Mouse (Mus musculus) olfactory bulb, adult 2 months (tissue): ENCODE measurements at regions not wholly inside any gene's neighbourhood (a gene's known extent, or its start where the extent isn't known, plus 50 kb on each side); places are given as distances from the start of the nearest gene placed in this dataset.
A peak's percentile ranks its signal among the peaks of the same experiment; 100 is the strongest.

Experiments used
- H3K27ac ChIP-seq: fragments of 200-500 bp; 2 replicates; pipeline ENCODE4 v1.5.1; 2012; ENCODE audit warnings: low read depth, low read length; ENCODE audit not compliant: insufficient read depth
- H3K4me1 ChIP-seq: fragments of 200-500 bp; 2 replicates; pipeline ENCODE4 v1.6.1; 2012; ENCODE audit warnings: low read length; ENCODE audit not compliant: control insufficient read depth, insufficient read depth
- H3K4me3 ChIP-seq: fragments of 200-500 bp; 2 replicates; pipeline ENCODE4 v1.5.1; 2012; ENCODE audit warnings: mild to moderate bottlenecking, low read depth, low read length, moderate library complexity; ENCODE audit not compliant: insufficient read depth
- CTCF ChIP-seq: fragments of 200-500 bp; IDR thresholded peaks from 2 replicates; pipeline ENCODE4 v1.5.1; 2012; ENCODE audit warnings: low read depth, mild to moderate bottlenecking, low read length, moderate library complexity; ENCODE audit not compliant: insufficient read depth
- POLR2A ChIP-seq: fragments of 200-500 bp; IDR thresholded peaks from 2 replicates; pipeline ENCODE4 v1.6.1; 2012; ENCODE audit warnings: mild to moderate bottlenecking, low read depth, low read length, moderate library complexity; ENCODE audit not compliant: insufficient read depth
- WGBS: fragments of 180-500 bp; shearing (Covaris S2); methylation state at CpG from one replicate; pipeline ENCODE4 v1.1.7; 2018; 5-methylcytosine and 5-hydroxymethylcytosine counted together

DNA sequence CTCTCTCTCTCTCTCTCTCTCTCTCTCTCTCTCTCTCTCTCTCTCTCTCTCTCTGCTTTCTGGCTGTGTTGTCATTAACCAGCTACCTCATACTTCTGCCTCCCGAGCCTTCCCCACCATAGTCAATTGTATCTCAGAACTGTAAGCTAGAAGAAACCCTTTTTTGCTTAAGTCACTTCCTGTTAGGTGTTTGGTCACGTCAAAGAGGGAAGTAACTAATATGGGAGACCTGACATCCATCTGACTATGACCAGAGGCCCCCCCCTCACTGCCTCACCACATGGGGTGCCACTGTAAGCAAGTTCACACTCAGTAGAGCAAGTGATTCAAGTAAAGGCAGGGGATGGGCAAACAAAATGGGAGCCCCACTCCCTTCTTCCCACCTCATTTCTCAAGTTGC lies 187.6 kb upstream of the S100g start:
- WGBS = 75% methylated on average over 2 of the region's 2 CpGs
- Histone ChIP-seq H3K4me3 (no peak overlapping the region), H3K27ac (no peak overlapping the region), H3K4me1 (no peaks in the 10 kb centered on the region)
- TF ChIP-seq CTCF (no peak), POLR2A (no peak)

DNA sequence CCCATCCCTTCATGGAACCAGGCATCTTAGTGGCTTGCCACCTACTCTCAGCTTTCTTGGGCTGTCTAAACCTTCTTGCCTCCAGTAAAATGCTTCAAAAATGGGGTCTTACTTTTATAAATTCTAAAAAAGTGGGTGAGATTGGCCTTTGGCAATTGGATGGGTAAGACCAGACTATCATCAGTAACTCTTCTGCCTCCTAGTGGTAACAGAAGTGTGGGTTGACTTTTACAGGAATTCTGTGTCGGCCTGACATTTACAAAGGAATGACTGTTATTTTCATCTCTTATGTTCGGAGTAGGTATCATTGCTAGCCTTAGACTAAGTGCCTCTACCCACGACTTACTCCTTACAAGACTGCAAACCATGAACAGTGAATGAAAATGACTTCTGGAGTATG lies 180.1 kb upstream of the S100g start:
- no peak overlapping the region for H3K4me3 ChIP-seq
- H3K27ac ChIP-seq = no peak overlapping the region
- TF ChIP-seq CTCF (no peak), POLR2A (no peak)
- no peaks in the 10 kb centered on the region for H3K4me1 ChIP-seq
- WGBS = 70% methylated on average over 3 of the region's 3 CpGs

DNA sequence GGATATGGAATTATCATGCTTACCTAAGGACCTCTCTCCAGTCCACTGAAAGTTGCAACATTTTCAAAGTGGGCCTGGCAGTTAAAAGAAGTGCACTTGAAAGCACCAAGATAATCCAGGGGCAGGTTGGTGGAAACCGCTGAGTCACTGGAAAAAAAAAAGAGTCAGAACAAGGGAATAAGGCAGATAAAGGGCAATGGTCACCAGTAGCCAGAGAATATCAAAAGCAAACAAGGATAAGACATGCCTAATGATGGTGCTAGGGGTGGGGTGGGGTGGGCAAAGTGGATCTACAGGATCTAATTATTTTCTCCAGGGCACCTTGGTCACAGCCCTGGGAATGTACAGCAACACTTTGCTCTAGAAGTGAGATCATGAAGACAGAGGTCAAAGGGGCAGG lies 175.1 kb upstream of the S100g start:
- WGBS = 76% methylated on average over 1 of the region's 1 CpGs
- no peak for TF ChIP-seq POLR2A
- no peak for TF ChIP-seq CTCF
- H3K4me1 ChIP-seq = no peaks in the 10 kb centered on the region
- H3K27ac ChIP-seq = no peak overlapping the region
- H3K4me3 ChIP-seq = no peak overlapping the region

DNA sequence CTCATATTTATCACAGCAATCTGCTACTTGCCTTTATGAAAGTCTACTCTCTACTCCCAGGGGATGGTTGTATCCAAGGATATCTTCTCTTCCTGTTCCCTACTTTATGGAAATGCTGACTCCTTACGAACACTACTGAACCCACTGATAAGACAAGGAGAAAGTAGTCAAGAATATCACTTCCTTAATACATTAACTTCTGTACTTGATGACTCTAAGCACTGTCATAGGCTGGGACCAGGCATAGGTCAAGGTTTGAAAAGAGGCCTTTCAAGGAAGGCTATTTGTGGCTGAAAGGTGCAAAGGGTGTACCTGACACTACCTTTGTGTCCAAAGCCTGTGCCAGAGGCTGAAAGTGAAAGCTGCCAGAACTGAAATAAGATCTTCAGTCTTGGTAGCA lies 164.2 kb upstream of the S100g start:
- no peak overlapping the region for H3K27ac ChIP-seq
- H3K4me3 ChIP-seq = no peak overlapping the region
- H3K4me1 ChIP-seq = no peaks in the 10 kb centered on the region
- WGBS = 88% methylated on average over 1 of the region's 1 CpGs
- TF ChIP-seq CTCF = no peak
- TF ChIP-seq POLR2A = no peak

DNA sequence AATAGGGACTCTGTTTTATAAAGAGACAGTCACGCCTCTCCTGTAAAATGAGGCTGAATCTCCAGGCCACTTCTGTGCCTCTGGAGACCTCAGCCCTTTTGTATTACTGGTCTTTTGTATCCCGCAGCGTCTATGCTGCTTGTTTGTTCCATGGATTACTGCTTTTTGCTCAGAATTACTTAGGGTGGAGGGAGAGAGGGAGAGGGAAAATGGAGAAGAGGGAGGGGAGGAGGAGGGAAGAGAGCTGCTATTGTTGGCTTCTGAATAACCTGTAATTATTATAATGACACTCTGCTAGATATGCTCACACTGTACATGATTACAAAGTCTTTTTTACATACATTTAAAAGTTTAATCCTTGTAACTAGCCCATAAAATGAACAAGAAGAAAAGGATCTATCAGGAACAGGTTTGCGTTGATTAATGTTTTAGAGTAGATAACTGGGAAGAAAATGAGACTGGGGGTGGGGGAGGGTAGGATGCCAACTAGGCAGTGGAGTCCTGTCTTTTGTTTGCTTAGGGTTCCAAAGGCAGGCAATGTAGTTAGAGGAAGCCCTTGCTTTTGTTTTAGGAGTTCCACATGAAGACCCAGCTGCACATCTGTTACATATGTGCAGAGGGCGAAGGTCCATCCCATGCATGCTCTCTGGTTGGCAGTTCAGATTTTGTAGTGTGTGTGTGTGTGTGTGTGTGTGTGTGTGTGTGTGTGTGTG lies 153.4 kb upstream of the S100g start:
- H3K27ac ChIP-seq = 0 out of 2 replicates have a peak overlapping the region, but pooled peaks have one; percentile 57
- no peaks in the 10 kb centered on the region; the same call in 1 of the 2 replicates for H3K4me1 ChIP-seq
- WGBS = 40% methylated on average over 5 of the region's 5 CpGs
- no peak overlapping the region for H3K4me3 ChIP-seq
- no peak for TF ChIP-seq CTCF
- no peak for TF ChIP-seq POLR2A

- H3K4me3 ChIP-seq = no peak overlapping the region
- H3K27ac ChIP-seq = no peak overlapping the region
- no peak for TF ChIP-seq CTCF
- TF ChIP-seq POLR2A = no peak
- WGBS = 33% methylated on average over 1 of the region's 1 CpGs
- no peaks in the 10 kb centered on the region; the same call in 1 of the 2 replicates for H3K4me1 ChIP-seq
Measured at GRCm38 (mm10) chrX:163117237-163117636, 152.8 kb upstream of the S100g start.

- 67% methylated on average over 4 of the region's 4 CpGs for WGBS
- TF ChIP-seq POLR2A = no peak
- no peak for TF ChIP-seq CTCF
Measured at GRCm38 (mm10) chrX:163095026-163095765, 130.8 kb upstream of the S100g start.

More at GRCm38 (mm10) chrX:163095026-163095765, 130.8 kb upstream of the S100g start:
- no peak overlapping the region for H3K27ac ChIP-seq
- H3K4me3 ChIP-seq = no peak overlapping the region
- H3K4me1 ChIP-seq = no peaks in the 10 kb centered on the region
